Mouse (Mus musculus) left cerebral cortex, adult 9 months (tissue): ENCODE measurements around the gene Dnajb4.

Experiments
- DNase-seq, 2 experiments: peaks; one replicate each; pipeline ENCODE4 v3.0.0; 2022; ENCODE audit warnings: low spot score in 2 of 2

Dnajb4 gene

DNA sequence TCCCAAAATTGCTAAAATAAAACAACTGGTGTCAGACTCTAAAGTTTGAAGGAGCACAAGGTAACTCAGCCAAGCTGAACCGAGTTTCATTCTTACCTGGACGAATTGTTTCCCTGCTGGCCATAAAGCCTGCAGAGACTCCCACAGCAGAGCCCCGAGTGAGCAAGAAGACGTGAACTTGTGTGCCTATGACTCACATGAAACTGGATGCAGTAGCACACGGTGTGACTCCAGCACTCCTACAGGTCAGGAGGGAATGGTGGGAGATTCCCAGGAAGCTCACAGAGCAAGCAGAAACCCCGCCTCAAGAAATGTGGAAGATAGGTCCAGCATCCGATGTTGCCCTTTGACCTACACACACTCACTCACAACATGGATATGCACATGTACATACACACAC is 38.2 kb downstream of the Dnajb4 start:
- DNase-seq, result no peak

GRCm38 (mm10) chr3:152171236-152171635 is 38.9 kb downstream of the Dnajb4 start:
- DNase-seq, result no peak

- DNase-seq, result no peak
Measured at GRCm38 (mm10) chr3:152170407-152170806, 39.7 kb downstream of the Dnajb4 start.

GRCm38 (mm10) chr3:152168007-152168406 is 42.1 kb downstream of the Dnajb4 start:
- no peak for DNase-seq

DNA sequence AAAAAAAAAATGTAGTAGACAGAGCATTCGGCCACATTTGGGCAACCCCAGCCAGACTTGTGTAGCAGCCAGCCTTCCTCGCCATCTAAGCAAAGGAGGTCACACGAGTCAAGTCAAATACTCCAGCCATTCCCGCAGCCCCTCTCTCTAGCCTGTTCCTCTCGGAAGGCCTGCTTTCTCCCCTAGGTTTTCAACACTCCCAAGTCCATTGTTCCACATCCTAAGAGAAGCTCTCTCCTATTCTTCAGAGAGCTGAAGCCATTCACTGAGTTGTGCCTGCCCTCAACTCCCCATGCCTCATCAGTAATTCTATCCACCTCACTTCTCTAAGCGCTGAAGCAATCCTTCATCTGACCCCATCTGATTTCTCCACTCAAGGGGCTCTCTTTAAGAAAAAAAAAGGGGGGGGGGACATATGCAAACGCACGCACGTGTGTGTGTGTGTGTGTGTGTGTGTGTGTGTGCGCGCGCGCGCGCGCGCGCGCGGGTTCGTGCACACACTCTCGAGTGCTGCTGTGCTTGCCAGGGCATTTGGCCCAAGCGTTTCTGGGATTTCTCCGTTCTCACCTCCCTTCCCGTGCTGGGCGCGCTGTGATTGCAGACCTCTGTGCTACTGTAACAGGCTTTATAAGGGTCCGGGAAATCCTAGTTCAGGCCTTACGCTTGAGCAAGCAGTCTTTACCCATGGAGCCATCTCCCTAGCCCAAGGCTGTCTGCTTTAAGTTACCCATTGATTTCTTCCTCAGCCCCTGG is 43.2 kb downstream of the Dnajb4 start:
- no peak for DNase-seq

- DNase-seq, result no peak
Measured at GRCm38 (mm10) chr3:152166099-152166423, 44.0 kb downstream of the Dnajb4 start, which contains the start of gene Gipc2. TSS of gene Gipc2 (minus strand) at chr3:152166230.

DNA sequence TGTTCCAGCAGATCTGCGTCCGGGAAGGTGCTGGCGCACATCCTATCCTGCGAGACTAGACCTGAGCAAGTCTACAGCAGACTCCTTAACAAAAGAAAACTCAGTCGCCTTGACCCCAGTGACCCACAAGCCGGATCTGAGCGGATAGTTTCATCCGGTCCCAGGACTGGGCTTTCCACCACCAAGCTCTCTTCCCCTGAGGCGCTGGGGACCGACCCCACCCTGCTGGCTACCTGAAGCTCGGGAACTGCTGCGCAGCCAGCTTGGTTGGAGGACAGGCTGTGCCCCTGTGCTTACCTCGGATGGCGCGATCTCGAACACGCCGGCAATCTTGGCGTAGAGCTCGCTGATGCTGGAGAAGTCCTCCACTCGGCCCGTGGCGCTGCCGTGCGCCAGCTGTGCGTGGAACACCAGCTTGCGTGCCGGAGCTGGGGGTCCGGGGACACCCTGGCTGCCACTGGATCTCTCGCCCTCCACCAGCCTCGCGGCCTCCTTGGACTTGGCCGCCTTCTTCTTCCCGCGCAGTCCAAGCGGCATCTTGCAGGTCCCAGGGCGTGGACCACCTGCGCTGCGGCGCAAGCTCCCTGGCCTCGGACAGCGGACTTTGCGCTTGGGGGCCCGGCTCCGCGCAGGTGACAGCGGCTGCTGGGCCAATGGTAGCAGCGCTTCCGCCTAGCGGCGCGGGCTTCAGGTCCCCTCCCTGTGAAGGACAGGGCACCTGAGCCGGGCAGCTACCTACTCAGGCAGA is 44.6 kb downstream of the Dnajb4 start:
- peak in 1 of 2 experiments; percentile 45 for DNase-seq

DNA sequence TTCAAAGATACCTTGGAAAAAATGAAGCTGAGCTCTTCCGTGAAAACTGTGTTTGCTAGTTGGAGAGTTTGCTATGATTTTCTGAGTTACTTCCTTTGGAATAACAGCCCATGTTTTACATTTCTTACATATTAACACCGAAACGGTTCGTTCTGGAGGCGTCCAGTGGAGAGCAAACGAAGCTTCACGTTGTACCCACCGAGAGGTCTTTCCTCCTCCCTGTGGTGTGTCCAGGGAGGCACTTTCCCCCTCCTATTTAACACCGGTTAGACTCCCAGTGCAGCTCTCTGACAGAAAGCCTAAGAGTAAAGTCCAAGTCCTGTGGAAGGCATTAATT is 45.1 kb downstream of the Dnajb4 start:
- no peak for DNase-seq

- no peak for DNase-seq
Measured at GRCm38 (mm10) chr3:152163320-152163719, 46.8 kb downstream of the Dnajb4 start.

- DNase-seq, result no peak
Measured at GRCm38 (mm10) chr3:152160607-152161006, 49.5 kb downstream of the Dnajb4 start.

- DNase-seq, result no peak
Measured at GRCm38 (mm10) chr3:152159321-152159720, 50.8 kb downstream of the Dnajb4 start.

DNA sequence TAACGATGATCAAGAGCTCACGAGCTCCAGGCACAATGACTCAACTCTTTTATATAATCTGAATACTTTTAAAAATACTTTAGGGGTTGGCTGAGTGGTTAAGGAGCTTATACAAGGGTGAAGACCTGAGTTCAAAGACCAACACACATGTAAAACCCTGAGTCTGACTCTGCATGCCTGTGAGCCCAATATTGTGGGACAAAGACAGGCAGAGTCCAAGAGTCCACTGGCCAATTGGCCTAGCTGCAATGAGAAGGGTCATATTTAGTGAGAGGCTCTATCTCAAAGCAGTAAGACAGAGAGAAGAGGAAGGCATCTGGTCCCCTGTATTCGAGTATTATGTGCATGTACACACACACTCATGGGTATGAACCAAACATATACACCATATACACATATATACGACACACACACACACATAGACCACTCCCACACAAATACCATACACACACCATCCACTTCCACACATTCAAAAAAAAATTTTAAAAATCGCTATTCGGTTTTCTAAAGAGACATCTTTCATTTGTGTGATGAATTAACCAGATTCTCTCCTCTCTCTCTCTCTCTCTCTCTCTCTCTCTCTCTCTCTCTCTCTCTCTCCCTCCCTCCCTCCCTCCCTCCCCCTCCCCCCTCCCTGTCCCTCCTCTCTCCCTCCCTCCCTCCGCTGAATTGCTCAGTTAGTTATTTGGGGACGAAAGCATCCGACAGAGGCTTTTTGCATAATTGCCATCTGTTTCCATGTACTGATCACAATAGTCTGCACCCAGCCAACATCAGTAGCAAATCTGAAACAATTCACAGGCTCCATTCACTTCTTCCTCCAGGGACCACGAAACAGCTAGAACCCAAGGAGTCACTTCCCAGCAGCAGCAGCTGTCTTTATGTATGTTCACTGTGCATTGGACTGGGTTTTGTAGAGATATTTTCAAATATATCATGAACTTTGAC is 51.5 kb downstream of the Dnajb4 start:
- DNase-seq, result no peak

- no peak for DNase-seq
Measured at GRCm38 (mm10) chr3:152156816-152157496, 53.1 kb downstream of the Dnajb4 start.

GRCm38 (mm10) chr3:152155296-152155948 is 54.7 kb downstream of the Dnajb4 start:
- peak in 1 of 2 experiments; percentile 39 for DNase-seq

GRCm38 (mm10) chr3:152154095-152154494 is 56.0 kb downstream of the Dnajb4 start:
- no peak for DNase-seq

GRCm38 (mm10) chr3:152153152-152153551 is 57.0 kb downstream of the Dnajb4 start:
- DNase-seq, result no peak

- no peak for DNase-seq
Measured at GRCm38 (mm10) chr3:152152483-152152804, 57.7 kb downstream of the Dnajb4 start.

DNA sequence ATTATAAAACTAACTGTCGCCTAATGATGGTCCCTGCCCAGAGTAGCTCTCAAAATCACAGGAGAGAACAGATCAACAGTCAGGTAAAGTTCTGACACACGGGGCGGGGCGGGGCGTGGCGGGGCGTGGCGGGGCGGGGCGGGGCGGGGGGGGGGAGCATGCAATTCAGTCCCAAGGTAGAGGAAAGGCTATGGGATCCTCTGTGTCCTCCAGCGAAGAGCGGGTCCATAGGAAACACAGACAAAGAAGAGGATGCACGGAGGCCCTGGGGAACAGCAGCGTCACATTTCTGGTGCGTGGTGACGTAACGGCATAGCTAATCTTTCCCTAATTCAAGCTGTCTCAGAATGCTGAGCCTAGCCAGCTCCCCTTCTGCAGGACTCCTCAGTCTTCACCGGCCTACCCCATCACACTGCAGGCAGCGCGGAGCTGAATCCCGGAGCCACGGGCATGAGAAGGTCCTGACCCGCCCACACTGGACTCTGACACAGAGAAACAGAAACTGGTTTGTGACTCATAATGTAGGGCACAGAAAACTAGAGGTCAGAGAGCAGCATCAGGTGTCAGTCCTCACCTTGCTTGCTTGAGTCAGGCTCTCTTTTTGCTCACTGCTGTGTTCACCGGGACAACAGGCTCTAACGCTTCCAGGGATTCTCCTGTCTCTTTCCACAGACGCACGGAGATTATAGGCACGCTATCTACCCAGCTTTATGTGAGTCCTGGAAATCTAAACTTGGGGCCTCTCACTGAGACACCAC is 58.2 kb downstream of the Dnajb4 start:
- DNase-seq, result no peak

DNA sequence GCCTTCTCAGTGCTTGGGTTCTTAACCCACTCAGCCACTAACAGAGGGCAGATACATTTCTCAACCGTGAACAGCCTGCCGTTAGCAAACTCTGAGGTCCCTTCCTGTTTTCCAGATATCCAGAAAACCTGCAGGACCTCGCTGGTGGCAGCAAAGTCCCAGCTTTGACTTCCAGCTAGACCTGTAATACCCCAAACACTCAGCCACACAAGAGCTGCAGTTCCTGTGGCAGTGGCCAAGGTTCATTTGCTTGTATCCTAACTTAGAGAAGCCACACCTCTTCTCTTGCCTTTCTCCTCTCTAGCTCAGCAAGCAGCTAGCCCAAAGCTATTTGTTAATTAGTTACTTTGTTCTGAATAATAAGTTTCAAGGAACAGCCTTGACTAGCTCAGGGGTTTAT is 60.2 kb downstream of the Dnajb4 start:
- no peak for DNase-seq

- DNase-seq, result no peak
Measured at GRCm38 (mm10) chr3:152149449-152149848, 60.7 kb downstream of the Dnajb4 start.
